Mouse (Mus musculus): ENCODE results near the gene Fstl5. TPM values are rescaled to one million over a fixed set of nuclear protein-coding genes. Genes with fewer than 3 reads are reported as not detected.

Fstl5 gene
- 4.0 and 5.7 TPM in 2 replicates for total RNA-seq (2021)
- long read RNA-seq, full-length matches to known transcripts = 1 of 3 reads
- long read RNA-seq, partial matches to known transcripts = 0 of 3 reads
- long read RNA-seq, other reads (novel, unspliced or antisense) = 2 of 3 reads

DNA sequence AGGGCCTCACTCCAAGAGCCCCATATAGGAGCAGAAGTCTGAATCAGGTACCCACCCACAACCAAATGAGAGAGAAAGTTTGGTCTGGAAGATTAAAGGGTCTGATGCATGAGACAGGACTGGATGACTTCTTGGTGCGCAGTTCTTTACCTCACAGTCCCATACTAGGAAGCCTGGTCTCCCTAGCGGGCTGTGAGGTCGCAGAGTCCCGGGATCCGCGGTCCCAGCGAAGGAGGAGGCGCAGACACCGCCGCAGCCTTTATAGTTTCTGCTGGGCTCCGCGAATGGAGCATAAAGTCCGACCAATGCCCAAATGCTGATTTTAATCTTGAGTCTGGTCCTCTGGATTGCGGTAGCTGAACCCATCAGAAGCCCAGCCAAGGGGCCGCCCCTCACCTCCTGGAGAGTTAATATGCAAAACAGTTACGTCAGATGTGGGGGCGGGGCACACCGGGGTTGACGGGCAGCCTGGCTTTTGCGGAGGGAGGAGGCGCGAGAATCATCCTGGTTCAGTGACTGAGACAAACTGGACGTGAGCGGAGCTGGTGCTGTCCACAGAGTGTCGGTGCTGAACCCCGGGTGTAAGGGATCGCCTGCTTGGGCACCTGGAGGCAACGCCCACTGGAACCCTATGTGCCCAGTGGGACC is at the start of gene Fstl5:
TSS of gene Fstl5 (plus strand) at position 211 of the 648 bp plus-strand sequence.
- peak; percentile 57 for DNase-seq

DNA sequence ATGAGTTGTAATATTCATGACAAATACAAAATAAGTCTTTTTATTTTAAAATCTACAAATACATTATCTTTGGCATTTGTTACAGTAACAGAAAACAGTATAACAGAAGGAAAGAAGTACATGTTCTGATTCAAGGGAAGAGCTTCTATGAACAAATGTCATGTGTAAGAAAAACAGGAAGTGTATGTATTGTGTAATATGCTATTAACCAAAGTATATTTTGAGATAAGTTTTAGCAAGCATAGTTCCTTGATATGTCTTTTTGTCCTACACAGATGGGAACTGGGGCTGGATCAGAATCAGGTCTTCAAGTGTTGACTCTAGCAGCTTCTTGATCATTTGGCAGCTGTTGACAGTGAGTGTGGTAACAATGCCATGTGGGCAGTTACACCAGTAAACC is 48.5 kb upstream of the Fstl5 start:
- DNase-seq = no peak

DNA sequence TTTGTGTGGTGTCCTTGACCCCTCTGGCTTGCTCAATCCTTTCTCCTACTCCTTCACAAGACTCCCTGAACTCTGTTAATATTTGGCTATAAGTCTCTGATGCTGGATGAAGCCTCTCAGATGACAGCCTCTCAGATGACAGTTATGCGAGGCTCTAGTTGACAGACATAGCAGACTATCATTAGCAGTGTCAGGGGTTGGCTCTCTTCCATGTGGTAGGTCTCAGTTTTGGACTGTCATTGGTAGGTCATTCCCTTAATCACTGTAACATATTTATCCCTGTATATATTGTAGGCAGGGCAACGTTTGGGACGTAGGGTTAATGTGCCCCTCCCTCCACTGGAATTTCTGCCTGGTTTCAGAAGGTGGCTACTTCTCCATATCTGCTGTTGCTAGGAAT is 22.9 kb upstream of the Fstl5 start:
- DNase-seq = no peak

DNA sequence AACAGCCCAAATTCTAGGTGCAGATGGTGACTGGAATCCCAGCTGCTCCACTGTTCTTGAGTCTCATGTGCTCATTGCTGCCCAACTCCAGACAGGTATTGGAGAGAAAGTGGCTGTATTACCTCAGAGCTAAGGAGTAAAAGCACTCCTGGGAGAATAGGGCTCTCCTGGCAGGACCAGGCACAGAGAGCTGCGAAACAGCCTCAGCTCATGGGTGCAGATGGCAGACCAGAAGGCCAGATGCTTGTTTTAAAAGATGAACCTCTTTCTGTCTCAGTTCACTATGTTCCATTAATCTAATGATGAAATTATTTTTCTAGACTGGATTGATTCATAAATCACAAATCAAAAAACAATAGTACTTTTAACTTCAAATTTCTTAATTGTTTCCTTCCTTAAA is 12.1 kb upstream of the Fstl5 start:
- no peak for DNase-seq

DNA sequence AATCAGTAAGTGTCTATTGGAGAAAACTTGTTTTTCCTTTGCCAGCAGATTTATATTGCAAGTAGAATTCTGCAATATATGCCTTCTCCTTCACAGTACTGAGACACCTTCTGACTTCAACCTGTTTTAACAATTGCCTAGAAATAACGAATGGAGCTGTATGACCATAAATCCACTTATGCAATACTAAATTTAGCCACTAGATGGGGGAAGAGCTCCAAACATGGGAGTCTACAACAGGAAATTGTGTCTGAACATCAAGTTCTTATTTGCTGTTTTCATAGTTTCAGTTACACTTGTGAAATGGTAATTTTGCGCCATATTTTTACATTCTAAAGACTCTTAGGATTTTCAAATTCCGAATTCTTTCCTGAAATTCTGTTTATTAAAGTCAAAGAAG is 6.2 kb upstream of the Fstl5 start:
- DNase-seq = no peak

DNA sequence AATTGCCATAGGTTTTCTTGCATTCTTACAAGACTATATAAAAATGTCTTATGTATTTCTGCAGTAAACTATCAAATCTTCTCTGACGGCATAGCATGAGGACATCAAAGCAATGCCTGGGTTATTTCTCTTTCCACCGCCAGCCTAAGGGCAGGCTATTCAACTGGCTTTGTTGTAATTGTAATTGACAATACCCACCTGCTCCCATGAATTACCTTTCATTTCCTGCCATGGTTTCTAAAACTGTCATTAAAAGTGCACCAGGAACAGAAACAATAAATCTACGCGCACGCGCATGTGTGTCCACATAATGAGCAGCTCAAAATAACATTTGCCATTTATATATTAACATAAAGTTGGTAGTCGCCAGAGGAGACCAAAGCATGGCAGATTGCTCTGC is 1.2 kb upstream of the Fstl5 start:
- DNase-seq = no peak

DNA sequence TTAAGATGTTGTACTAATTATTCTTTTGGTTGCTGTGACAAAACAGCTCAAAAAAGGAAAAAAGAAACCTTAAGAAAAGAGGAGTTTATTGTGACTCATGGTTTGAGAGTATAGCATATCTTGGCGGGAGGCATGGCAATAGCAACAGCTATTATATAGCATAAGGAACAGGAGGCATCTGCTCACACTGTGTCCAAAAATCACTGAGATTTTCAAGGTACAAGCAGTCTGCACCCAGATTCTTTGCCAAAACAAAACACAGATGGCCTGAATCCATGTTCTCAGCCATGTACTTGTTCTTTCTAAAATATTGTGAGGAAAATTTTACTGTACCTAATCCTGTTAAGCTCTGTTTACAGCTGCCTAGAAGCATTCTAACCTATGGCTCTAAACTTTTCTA is 66.4 kb downstream of the Fstl5 start:
- no peak for DNase-seq

DNA sequence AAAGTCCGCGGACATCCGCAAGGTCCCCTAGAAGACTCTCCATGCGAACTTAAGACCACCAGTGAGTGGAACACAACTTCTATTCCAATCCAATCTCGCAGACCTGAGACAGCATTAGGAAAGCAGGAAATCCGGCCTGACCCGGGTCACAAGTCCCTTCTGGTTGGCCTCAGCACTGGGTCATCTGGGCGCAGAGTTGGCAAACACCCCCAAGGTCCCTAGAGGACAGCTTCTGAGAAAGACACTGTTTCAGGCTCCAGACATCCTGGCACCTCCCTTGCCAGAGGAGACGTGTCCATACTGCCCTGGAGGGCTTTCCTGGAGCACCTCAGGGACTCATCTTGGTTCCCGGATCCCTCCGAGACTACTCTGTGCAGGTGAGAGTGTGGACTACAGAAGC is 73.8 kb downstream of the Fstl5 start:
- peak; percentile 1 for DNase-seq

DNA sequence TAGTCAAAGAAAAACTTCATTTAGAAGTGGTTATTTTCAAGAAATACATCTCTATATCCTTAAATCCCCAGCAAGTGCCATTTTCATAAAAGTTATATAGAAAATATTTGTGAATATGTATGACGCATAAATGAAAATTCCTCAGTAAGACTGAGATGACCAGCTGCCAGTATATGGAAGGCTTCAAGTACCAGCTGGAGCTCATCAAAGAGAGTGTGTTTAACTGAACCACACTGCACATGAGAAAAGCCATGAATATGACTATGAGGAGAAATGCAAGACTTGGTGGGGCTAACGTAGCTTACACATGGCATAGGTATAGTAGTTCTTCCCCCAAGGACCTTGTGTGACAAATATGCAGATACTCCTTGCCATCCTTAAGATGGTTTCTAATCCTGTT is 164.8 kb downstream of the Fstl5 start:
- no peak for DNase-seq

DNA sequence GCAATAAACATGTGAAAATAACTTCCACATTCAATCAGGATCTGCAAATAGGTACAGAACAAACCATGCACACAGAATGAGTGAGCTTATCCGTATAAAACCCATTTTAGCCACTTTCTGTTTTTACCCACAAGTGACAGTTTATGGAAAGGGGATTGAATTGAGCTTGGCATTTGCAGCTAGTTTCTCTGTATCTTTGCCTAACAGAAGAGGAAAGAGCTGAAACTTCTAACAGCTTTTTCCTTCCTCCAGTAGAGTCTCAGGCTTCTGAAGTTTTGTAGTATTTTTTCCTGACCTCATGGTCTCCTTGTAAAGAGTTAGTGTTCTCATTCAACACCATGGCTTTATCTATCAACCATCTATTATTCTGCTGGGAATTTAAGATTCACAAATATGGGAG is 177.3 kb downstream of the Fstl5 start:
- DNase-seq = no peak

DNA sequence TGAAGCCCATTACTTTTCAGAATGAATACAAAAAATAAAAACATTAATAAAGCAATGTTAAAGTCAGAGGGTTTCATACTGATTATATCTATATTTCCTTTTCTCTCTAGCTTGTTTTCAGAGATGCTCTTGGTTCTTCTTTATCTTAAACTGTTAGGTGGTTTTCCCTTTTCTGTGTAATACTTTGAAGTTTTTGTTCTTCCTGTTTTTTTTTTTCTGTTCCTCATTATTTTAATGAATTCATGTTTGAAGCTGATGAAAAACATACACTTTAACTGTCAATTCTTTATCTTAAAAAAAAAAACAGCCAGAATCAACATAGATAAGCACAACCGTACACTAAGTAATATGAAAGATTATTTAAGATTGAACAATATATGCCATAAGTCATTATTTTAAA is 218.9 kb downstream of the Fstl5 start:
- no peak for DNase-seq

DNA sequence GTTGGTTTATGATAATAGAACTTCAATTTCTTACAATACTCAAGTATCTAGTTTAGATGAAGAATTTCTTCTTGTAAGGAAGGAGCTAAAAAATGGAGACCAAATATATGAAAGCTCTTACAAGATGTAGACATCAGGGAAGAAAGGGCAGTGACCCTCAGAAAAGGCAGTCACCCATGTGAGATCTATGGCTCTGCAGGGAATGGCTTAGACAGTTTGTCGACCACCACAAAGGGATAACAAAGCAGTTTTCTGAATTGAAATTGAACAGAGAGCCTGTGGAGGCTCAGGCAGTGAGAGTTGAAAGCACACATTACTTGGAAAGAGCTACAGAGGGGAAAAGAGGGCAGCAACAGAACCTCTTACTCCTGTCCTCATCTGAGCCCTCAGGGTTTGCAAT is 220.3 kb downstream of the Fstl5 start:
- DNase-seq = no peak

DNA sequence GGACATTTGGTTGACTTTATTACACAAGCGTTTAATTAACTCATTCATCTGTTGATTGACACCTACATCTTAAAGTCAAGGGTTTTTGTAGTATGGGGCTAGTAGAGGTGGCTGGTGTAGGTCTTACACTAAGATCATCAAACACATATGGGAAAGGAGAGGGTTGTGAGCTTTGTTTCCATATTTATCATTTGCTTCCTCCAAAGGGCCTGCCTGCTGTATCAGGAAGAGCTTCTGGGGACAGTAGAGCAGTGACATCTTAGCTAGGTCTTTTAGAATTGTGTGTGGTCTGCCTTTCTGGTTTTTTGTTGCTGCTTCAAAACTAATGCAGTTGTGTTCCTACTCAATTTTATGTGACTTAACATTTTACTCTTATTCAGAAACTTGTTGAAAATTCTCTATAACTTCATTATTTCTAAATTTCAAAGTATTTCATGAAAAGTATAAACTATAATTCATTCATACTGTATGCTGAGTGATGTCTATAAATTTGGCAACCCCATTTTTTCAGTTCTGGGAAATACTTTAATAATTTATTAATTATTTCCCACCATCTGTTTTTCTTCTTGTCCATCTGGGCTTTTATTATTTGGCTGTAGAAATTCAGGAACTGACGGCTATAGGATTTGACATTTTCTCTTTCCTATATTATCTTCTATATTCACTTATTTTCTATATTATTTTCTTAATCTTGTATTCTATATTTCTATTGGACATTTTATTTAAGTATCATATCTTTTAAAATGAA is 227.1 kb downstream of the Fstl5 start:
- no peak for DNase-seq

DNA sequence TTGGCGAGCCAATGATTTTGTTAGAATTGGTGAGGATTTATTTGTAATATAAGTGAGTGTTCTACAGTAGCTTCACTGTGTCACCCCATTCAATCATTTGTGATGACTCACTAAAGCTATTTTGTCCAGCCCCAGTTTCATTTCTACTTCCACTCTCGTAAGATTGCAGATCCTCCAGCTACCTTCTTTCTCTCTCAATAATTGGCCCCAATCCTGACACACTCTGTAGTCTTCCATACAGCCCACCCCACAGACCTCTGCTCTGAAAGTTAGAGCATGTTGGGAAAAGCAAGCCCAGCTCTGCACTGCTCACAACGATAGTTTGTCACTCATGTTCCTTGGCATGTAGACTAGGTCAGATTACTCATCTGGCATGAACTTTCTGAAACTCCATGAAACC is 242.9 kb downstream of the Fstl5 start:
- no peak for DNase-seq

DNA sequence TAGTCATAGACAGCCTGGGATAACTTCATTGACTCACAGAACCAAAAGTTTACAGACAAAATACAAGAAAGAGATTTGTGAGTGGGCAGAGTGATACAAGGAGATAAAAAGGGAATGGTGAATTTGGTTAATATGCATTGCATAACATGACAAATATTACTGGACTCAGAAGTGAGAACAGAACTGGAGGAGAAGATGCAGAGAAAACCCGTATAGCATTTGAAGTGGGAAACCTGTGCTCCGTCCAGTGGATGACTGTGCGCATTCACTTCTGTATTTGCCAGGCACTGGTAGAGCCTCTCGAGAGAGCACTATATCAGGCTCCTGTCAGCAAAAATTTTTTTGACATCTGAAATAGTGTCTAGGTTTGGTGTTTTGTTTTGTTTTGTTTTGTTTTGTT is 245.5 kb downstream of the Fstl5 start:
- no peak for DNase-seq

DNA sequence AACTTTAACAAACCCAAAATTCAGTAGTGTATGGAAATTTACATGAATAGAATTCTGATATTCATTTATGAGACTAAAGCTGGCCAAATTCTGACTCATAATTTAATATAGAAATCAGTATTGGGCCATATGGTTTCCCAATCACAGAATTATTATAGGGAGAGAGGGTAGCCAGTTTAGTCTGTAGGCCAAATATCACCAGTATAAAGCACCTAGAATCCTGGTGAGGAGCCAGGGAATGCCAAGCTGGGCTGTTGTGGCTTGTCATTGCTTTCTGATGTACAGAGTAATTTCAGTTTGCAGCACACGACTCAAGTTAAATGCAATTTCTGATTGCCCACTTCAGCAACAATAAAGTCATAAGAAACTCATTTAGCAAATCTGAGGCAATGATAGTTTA is 248.4 kb downstream of the Fstl5 start:
- no peak for DNase-seq

DNA sequence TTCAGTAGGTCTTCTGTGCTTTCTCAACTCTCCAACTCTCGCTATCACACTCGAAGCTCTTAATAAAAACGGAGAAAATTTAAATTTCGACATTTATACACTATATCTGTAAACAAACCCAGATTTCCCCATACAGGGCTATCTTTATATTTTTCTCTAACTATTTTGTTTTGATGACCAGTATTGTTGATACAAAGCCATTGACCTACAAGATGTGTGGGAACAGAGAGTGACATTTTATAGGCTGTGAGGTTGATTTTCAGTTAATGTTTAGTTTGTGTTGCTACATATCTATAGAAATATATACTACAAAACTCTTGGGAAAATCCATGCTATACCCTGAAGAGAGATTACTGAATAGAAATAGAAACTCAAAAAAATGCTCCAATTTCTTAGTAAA is 262.9 kb downstream of the Fstl5 start:
- DNase-seq = no peak

DNA sequence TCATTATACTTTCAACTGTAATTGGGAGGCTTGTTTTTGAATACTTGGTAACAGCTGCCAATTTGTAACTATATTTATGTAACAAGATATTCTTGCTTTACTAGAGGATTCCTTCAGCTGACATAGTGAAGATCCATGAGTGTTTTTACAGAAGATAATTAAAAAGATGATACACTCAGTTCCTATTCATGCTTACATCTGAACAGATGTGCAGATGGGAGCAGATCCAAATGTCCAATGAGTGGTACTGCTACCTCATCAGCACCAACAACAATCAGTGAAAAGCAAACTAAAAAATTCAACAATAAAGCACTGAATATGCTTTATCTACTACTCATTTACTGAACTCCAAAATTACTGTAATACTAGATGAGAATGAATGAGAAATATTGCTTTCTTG is 292.9 kb downstream of the Fstl5 start:
- DNase-seq = no peak

DNA sequence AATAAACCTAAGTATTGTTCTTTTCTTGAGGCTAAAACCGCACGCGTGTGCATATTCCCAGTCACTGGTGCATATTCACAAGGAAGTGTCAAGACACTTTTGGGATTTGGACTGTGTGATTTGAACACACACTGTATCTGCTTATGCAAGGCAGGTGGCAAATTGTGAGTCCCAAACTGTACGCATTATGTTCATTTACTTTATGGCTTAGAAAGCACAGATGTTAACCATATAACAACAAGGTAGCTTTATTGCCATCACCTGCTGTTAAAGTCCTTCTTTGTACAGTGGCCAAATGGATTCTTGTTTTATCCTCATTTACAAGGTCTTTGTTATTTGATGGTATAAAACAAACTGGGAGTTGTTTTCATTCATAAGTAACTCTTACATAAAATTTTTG is 295.8 kb downstream of the Fstl5 start:
- DNase-seq = no peak

DNA sequence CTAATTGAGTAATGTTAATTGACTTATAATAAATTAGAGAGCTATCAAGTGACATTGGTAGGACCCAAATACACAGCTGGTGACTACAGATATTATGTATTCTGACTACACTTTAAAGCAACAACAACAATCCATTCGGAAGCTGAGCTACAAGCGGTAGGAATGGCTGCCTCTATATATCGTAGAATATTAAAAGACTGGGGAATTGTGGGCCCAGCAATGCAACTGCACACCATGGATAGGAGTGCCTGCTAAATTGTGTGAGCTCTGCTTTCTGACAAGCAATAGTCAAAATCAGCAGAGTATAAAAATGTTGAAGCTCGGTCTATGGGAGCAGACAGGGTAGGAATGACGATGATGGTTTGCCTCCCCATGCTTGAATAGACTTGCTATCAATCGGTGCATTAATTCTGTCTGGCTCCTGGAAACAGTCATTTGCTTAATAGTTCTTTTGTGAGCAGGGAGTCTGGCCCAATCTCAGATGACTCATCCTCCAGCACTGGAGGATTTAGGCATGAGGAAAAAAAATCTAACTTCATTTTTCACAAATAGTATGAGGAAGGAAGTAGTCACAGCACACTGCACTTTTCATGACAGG is 354.8 kb downstream of the Fstl5 start:
- DNase-seq = no peak

DNA sequence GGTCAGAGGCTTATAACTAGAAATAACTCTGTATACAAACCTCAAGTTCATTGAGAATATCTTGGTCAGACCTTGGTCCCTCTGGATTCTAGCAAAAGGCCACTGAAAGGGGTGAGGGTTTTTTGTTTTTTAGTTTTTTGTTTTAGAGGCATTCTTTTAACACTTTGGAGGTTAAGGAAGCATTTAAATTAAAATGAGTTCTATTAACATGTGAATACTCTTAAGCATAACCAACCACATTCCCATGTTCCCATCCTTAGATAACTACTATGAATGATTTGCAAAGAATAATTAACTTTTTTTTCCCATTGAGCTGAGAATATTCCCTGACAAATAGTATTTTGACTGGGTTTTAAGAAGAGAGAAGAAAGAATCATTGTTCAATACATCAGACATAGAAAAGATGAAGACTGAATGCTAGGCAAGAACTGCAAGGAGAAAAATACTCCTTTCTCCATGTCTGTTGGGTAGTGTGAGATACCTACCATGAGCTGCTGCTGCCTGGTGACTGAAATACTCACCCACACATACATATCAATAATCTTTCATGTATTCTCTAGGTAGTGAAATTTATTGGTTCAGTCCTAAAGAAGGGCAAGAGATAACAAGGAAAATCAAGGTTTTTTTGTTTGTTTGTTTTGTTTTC is 393.3 kb downstream of the Fstl5 start:
- no peak for DNase-seq

DNA sequence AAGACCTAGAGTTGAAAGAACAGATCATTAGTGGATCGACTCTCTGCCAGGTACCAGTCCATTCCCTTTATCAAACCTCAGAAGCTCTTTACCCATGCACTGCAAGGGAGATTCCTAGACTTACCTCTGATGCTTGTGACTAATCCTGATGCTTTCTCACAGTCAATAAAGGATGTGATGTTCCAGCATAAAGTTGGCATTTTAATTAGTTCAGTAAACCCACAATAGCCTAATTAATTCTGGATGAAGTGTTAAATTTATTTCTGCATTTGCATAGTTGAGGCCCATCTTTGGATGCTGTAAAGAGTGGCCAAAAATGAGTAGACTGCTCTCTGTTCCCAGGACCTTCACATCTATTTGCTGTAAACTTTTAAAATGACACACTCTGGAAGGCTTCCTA is 394.1 kb downstream of the Fstl5 start:
- no peak for DNase-seq

DNA sequence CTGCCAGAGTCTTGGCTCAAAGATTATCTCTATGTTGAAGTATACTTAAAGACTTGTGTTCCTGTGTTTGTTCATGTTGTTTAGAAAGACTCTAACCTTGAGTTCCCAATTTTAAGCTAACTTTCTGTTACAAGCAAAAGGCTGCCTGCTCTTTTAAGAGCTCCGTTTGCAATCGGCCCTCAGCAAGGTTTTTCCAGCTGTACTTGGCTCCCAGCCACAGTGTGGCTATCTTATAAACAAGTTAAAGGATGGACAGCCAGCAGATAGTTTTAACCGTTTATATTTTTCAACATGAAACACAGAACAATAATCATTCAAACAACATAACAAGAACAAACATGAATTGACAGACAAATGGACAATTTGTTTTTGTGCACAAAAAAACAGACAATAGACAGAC is 433.8 kb downstream of the Fstl5 start:
- peak; percentile 44 for DNase-seq
